In the genomic region with DNA sequence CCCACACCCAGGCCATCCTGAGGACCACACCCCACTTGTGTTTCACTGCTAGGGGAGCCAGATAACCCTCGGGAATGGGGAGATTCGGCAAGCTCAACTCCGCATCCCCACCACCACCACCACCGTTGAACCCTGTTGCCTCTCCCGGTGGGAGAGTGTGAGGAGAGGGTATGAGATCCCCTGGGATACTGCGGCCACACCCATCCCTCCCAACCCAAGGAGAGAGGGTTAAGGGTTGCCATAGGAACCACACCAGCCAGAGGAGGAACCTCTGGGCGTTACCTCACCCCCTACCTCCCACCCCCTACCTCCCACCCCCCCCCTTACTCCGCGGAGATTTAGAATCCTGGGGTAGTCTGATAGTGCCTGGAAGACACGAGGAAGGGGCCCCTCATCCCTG, we compare ENCODE assay signal across 9 mouse cellular contexts. TPM values are rescaled to one million over a fixed set of nuclear protein-coding genes. Genes with fewer than 3 reads are reported as not detected.
A peak's percentile ranks its signal among the peaks of the same experiment; 100 is the strongest.
DNase-seq lines count a peak whose midpoint lies in the region; ATAC-seq and TF ChIP-seq lines count a peak whose summit lies in the region.
"Had no signal": no experiment of that assay in that cellular context is flagged by ENCODE, and none has a peak within 500 bp of the region (broad histone marks: within the 10 kb centered on the region; RNA-seq: fewer than 3 reads in every experiment).

No protein-coding gene starts in this region.

- H3K36me3 ChIP-seq in lung, embryonic 14.5 days (ENCODE audit: insufficient read depth), result no peaks in the 10 kb centered on the region
- no peaks in the 10 kb centered on the region for H3K36me3 ChIP-seq in forebrain, embryonic 12.5 days (replicated peaks)
- no peaks in the 10 kb centered on the region for H3K36me3 ChIP-seq in limb, embryonic 12.5 days
- no peaks in the 10 kb centered on the region for H3K36me3 ChIP-seq in stomach, embryonic 15.5 days

- TF ChIP-seq CTCF in lung, embryonic 14.5 days (IDR thresholded peaks at IDR 0.05; ENCODE audit: low read depth), result no peak

- no peak overlapping the region for H3K9ac ChIP-seq in lung, embryonic 14.5 days
- peak overlapping the region; percentile 63 for H3K9ac ChIP-seq in forebrain, embryonic 12.5 days
- no peak overlapping the region for H3K9ac ChIP-seq in limb, embryonic 12.5 days (replicated peaks)
- H3K9ac ChIP-seq in stomach, embryonic 15.5 days, result no peak overlapping the region
- H3K9ac ChIP-seq: liver, embryonic 14.5 days had no signal

- peaks cover 60% of the 10 kb centered on the region for H3K27me3 ChIP-seq in lung, embryonic 14.5 days (ENCODE audit: insufficient read depth, low read length)
- peaks cover 66% of the 10 kb centered on the region for H3K27me3 ChIP-seq in forebrain, embryonic 12.5 days
- peaks cover 85% of the 10 kb centered on the region for H3K27me3 ChIP-seq in limb, embryonic 12.5 days
- peaks cover 48% of the 10 kb centered on the region for H3K27me3 ChIP-seq in stomach, embryonic 15.5 days (replicated peaks)

- ATAC-seq in lung, embryonic 14.5 days (ENCODE audit: insufficient read depth), result no peak
- no peak for ATAC-seq in forebrain, embryonic 12.5 days (ENCODE audit: low FRiP score)
- ATAC-seq in limb, embryonic 12.5 days (ENCODE audit: insufficient number of reproducible peaks, insufficient read depth, low FRiP score, low TSS enrichment, low read depth), result no peak
- no peak for ATAC-seq in stomach, embryonic 15.5 days (ENCODE audit: insufficient read depth, low FRiP score, low read depth)

- peak overlapping the region; percentile 99; the same call in 1 of the 2 replicates for H3K4me2 ChIP-seq in lung, embryonic 14.5 days
- peak overlapping the region; percentile 92 for H3K4me2 ChIP-seq in forebrain, embryonic 12.5 days
- H3K4me2 ChIP-seq in limb, embryonic 12.5 days, result peak overlapping the region; percentile 98; the same call in 1 of the 2 replicates
- peak overlapping the region; percentile 95; the same call in 1 of the 2 replicates for H3K4me2 ChIP-seq in stomach, embryonic 15.5 days

- no peak overlapping the region for H3K27ac ChIP-seq in lung, embryonic 14.5 days (ENCODE audit: low read depth)
- peak overlapping the region; percentile 79 for H3K27ac ChIP-seq in forebrain, embryonic 12.5 days
- H3K27ac ChIP-seq in limb, embryonic 12.5 days, result no peak overlapping the region
- H3K27ac ChIP-seq in stomach, embryonic 15.5 days, result no peak overlapping the region
- H3K27ac ChIP-seq: liver, embryonic 14.5 days had no signal

- no peak for DNase-seq in lung, embryonic 14.5 days
- no peak for DNase-seq in lung, postnatal 14 days
- no peak for DNase-seq in layer of hippocampus, adult 18-20 months (ENCODE audit: low spot score in 2 of 2)
- DNase-seq in MN1 (ENCODE audit: low spot score), result no peak

- H3K4me1 ChIP-seq in lung, embryonic 14.5 days (ENCODE audit: insufficient read depth), result no peaks in the 10 kb centered on the region
- H3K4me1 ChIP-seq in forebrain, embryonic 12.5 days, result peaks cover 44% of the 10 kb centered on the region
- H3K4me1 ChIP-seq in limb, embryonic 12.5 days (replicated peaks), result peaks cover 24% of the 10 kb centered on the region
- peaks cover 17% of the 10 kb centered on the region for H3K4me1 ChIP-seq in stomach, embryonic 15.5 days

- WGBS in lung, embryonic 14.5 days, result 1% methylated on average over 10 of the region's 10 CpGs
- 1% methylated on average over 9 of the region's 10 CpGs for WGBS in forebrain, embryonic 12.5 days
- 1% methylated on average over 10 of the region's 10 CpGs for WGBS in limb, embryonic 12.5 days
- 4% methylated on average over 10 of the region's 10 CpGs for WGBS in stomach, embryonic 15.5 days

- peak overlapping the region; percentile 52; the same call in 1 of the 2 replicates for H3K4me3 ChIP-seq in lung, embryonic 14.5 days (ENCODE audit: low read depth, low read length)
- peak overlapping the region; percentile 51 for H3K4me3 ChIP-seq in forebrain, embryonic 12.5 days (replicated peaks)
- H3K4me3 ChIP-seq in limb, embryonic 12.5 days (replicated peaks), result peak overlapping the region; percentile 59
- H3K4me3 ChIP-seq in stomach, embryonic 15.5 days (replicated peaks), result peak overlapping the region; percentile 64; the same call in 1 of the 2 replicates

- H3K9me3 ChIP-seq in lung, embryonic 14.5 days (ENCODE audit: low read depth, low read length), result no peaks in the 10 kb centered on the region
- no peaks in the 10 kb centered on the region for H3K9me3 ChIP-seq in forebrain, embryonic 12.5 days
- no peaks in the 10 kb centered on the region for H3K9me3 ChIP-seq in limb, embryonic 12.5 days
- H3K9me3 ChIP-seq in stomach, embryonic 15.5 days, result no peaks in the 10 kb centered on the region

RNA-seq across cellular contexts. Expression of gene Mapt, which starts 1.9 kb away (rescaled TPM):
- polyA plus RNA-seq in lung, embryonic 14.5 days (2014; fragmentation: Nextera tagmentation; extraction: Ambion mirVana), result 2.5 and 4.1 TPM in 2 replicates
- polyA plus RNA-seq in forebrain, embryonic 12.5 days (2016; fragmentation: Nextera tagmentation; extraction: Ambion mirVana), result 115 and 134 TPM in 2 replicates
- polyA plus RNA-seq in limb, embryonic 12.5 days (2016; fragmentation: Nextera tagmentation; extraction: Ambion mirVana), result 1.5 and 3.0 TPM in 2 replicates
- 14.1 and 15.4 TPM in 2 replicates for polyA plus RNA-seq in stomach, embryonic 15.5 days (2015; fragmentation: Nextera tagmentation; extraction: Ambion mirVana)
- total RNA-seq in layer of hippocampus, adult 18-20 months (2021), result 100 to 1,000 TPM; 329 to 337 TPM

RNA-seq across cellular contexts. Expression of gene Sppl2c, which starts 47.0 kb away (rescaled TPM):
- not detected in 2 replicates for polyA plus RNA-seq in lung, embryonic 14.5 days (2014; fragmentation: Nextera tagmentation; extraction: Ambion mirVana)
- not detected in 2 replicates for polyA plus RNA-seq in forebrain, embryonic 12.5 days (2016; fragmentation: Nextera tagmentation; extraction: Ambion mirVana)
- not detected in 2 replicates for polyA plus RNA-seq in limb, embryonic 12.5 days (2016; fragmentation: Nextera tagmentation; extraction: Ambion mirVana)
- not detected in 2 replicates for polyA plus RNA-seq in stomach, embryonic 15.5 days (2015; fragmentation: Nextera tagmentation; extraction: Ambion mirVana)
- not detected for total RNA-seq in layer of hippocampus, adult 18-20 months (2021)
- total RNA-seq: adrenal gland, postnatal 36 days had no signal
- polyA plus RNA-seq: liver, embryonic 14.5 days had no signal
